Comparison of ENCODE assay signal across 23 mouse cellular contexts in genomic region chr16:95686901-95687300, GRCm38 (mm10).
"Had no signal": no experiment of that assay in that cellular context is flagged by ENCODE, and none has a peak within 500 bp of the region (broad histone marks: within the 10 kb centered on the region; RNA-seq: fewer than 3 reads in every experiment).

No protein-coding gene starts in this region.

- H3K27me3 ChIP-seq: heart, embryonic 13.5 days; heart, embryonic 15.5 days; hindbrain, embryonic 12.5 days; hindbrain, embryonic 15.5 days; limb, embryonic 12.5 days; liver, embryonic 13.5 days had no signal

- H3K9ac ChIP-seq: heart, embryonic 13.5 days; heart, embryonic 15.5 days; hindbrain, embryonic 12.5 days; hindbrain, embryonic 15.5 days; limb, embryonic 12.5 days; liver, embryonic 13.5 days had no signal

- H3K9me3 ChIP-seq: heart, embryonic 13.5 days; heart, embryonic 15.5 days; hindbrain, embryonic 10.5 days; hindbrain, embryonic 12.5 days; hindbrain, embryonic 15.5 days; limb, embryonic 10.5 days; limb, embryonic 12.5 days; liver, embryonic 13.5 days had no signal

- H3K4me2 ChIP-seq: heart, embryonic 11.5 days; heart, embryonic 13.5 days; heart, embryonic 15.5 days; hindbrain, embryonic 12.5 days; hindbrain, embryonic 15.5 days; limb, embryonic 12.5 days; liver, embryonic 11.5 days; liver, embryonic 13.5 days had no signal

- H3K27ac ChIP-seq: gastrocnemius, adult 2 months; heart, adult 2 months; heart, embryonic 13.5 days; heart, embryonic 15.5 days; hindbrain, embryonic 10.5 days; hindbrain, embryonic 12.5 days; hindbrain, embryonic 15.5 days; hindbrain, postnatal 0 days; layer of hippocampus, adult 2 months; left cerebral cortex, adult 2 months; limb, embryonic 12.5 days; liver, embryonic 13.5 days had no signal

- DNase-seq: gastrocnemius, adult 2 months; gastrocnemius, postnatal 10 days; gastrocnemius, postnatal 25 days; heart, adult 11 months; heart, adult 2 months; heart, postnatal 4 days; kidney, adult 18-20 months; kidney, adult 8-10 months; kidney, postnatal 25 days; liver; liver, embryonic 13.5 days had no signal

- ATAC-seq: hindbrain, postnatal 0 days had no signal

- H3K4me1 ChIP-seq: heart, embryonic 15.5 days; hindbrain, embryonic 15.5 days had no signal

- H3K36me3 ChIP-seq: heart, embryonic 13.5 days; heart, embryonic 15.5 days; hindbrain, embryonic 10.5 days; hindbrain, embryonic 12.5 days; hindbrain, embryonic 15.5 days; limb, embryonic 10.5 days; limb, embryonic 12.5 days; liver, embryonic 13.5 days had no signal

- H3K4me3 ChIP-seq: gastrocnemius, adult 2 months; heart, adult 2 months; heart, embryonic 13.5 days; heart, embryonic 15.5 days; hindbrain, embryonic 10.5 days; hindbrain, embryonic 12.5 days; hindbrain, embryonic 15.5 days; layer of hippocampus, adult 2 months; left cerebral cortex, adult 2 months; limb, embryonic 10.5 days; limb, embryonic 12.5 days; liver, embryonic 13.5 days had no signal
